Mouse (Mus musculus): ENCODE data around the gene Dnmt3b.

DNA sequence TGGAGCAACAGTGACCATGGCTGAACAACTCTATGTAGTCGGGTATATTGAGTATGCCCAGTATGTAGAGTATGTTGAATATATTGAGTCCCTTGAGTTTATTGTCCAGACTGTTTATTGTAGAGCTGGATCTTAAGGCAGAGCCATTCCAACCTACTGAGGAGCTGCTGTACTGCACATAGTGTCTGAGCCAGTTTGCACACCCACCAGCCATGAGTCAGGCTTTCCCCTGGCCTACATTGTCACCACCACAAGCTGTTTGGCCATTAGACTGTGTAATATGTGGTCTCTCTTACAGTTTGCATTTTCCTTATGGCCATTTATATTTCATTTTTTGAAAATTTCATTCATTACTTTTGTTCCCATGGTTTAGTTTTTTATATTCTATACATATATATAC, 30.7 kb downstream of the Dnmt3b start:
- TF ChIP-seq GATA1 (IDR thresholded peaks at IDR 0.05; ENCODE audit: low read length): no peak
- TF ChIP-seq TAL1 (IDR thresholded peaks at IDR 0.05; ENCODE audit: low read length): no peak

Data from erythroblast, embryonic 14.5 days (primary cell).